Comparison of ENCODE assay signal across 8 mouse cellular contexts in genomic region chr3:109010489-109011260, GRCm38 (mm10). TPM values are rescaled to one million over a fixed set of nuclear protein-coding genes. Genes with fewer than 3 reads are reported as not detected.
DNase-seq lines count a peak whose midpoint lies in the region.

No protein-coding gene starts in this region.

- intact Hi-C loops in heart, postnatal 36 days (cut with DNase I): no loop called here
- intact Hi-C loops in left cerebral cortex, postnatal 36 days (cut with DNase I): no loop called here

- peak; percentile 97 for DNase-seq in heart, adult 11 months
- DNase-seq in heart, postnatal 36 days: no peak
- DNase-seq in 3T3-L1 (ENCODE audit: low read depth, low spot score): peak; percentile 99
- DNase-seq in fibroblast of lung, adult 2 months (ENCODE audit: low read depth): peak; percentile 97
- peak; percentile 34 to 50 for DNase-seq in kidney, postnatal 4 days
- no peak for DNase-seq in left cerebral cortex, postnatal 36 days (ENCODE audit: low spot score in 2 of 2)
- DNase-seq in cerebellum, adult 18-20 months: no peak
- DNase-seq in B cell, adult 2 months: no peak

RNA-seq across cellular contexts. Expression of gene Fam102b, which starts 16.7 kb away (rescaled TPM):
- total RNA-seq in heart, postnatal 36 days (2021): 10 to 100 TPM; 11.2 to 15.7 TPM
- 10 to 100 TPM; 33.3 to 36.6 TPM for total RNA-seq in left cerebral cortex, postnatal 36 days (2021)

Comparison
In these comparisons a context has a peak if more than half of its experiments do, and no peak if none do; other contexts are left out.
1. DNase-seq: peak in heart, adult 11 months (single experiment), 3T3-L1 (single experiment), fibroblast of lung, adult 2 months (single experiment) and kidney, postnatal 4 days (2 of 2); none in heart, postnatal 36 days (0 of 2), left cerebral cortex, postnatal 36 days (0 of 2), cerebellum, adult 18-20 months (0 of 2) and B cell, adult 2 months (0 of 2).